Mouse (Mus musculus): ENCODE measurements around the gene Spred2.

DNA sequence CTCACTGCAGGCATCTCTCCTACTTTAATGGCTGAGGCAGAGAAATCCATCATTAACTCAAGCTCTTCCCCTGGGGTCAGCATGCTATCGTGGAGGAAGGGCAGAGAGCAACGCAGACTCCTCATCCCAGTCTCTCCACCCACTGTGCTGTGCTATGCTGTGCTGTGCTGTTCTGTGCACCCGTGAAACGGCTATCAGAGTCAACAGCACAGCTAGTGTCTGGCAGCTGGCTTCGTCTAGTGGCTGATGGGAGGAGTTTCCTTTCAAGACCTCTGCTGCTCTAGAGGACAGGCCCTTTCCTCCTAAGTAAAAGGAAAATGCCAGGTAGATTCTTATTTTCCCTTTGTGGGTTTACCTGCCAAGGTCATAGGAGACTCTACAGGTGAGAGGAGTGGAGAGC lies 38.6 kb downstream of the Spred2 start:
- TF ChIP-seq CTCF (IDR thresholded peaks at IDR 0.05 in 2 of 3, conservative IDR thresholded peaks at IDR 0.05 in 1 of 3; ENCODE audit: control insufficient read depth in 1 of 3, insufficient read depth in 1 of 3, low read depth in 2 of 3, low read length in 3 of 3, poor library complexity in 1 of 3, severe bottlenecking in 1 of 3) (no peak), POLR2AphosphoS5 (IDR thresholded peaks at IDR 0.05; ENCODE audit: borderline replicate concordance, low read depth, low read length) (no peak), SMC3 (IDR thresholded peaks at IDR 0.05; ENCODE audit: low read depth, low read length) (no peak), USF1 (IDR thresholded peaks at IDR 0.05; ENCODE audit: low read depth, low read length) (no peak), GABPA (IDR thresholded peaks at IDR 0.05; ENCODE audit: low read depth, low read length) (no peak)
